Mouse (Mus musculus): ENCODE measurements around the gene Krt26. TPM values are rescaled to one million over a fixed set of nuclear protein-coding genes. Genes with fewer than 3 reads are reported as not detected.

The Krt26 gene
- polyA plus RNA-seq (2012; rRNA removed; ENCODE audit: low replicate concordance), result not detected in 2 replicates

GRCm38 (mm10) chr11:99337866-99338265, at the start of gene Krt26:
Gene Krt26 (minus strand): TSS chr11:99337966.

GRCm38 (mm10) chr11:99374803-99375202, 37.0 kb upstream of the Krt26 start, which contains the start of gene Krt28:
Gene Krt28 (minus strand): TSS chr11:99374903.

GRCm38 (mm10) chr11:99351004-99351403, 13.2 kb upstream of the Krt26 start, which contains the start of gene Krt27:
Gene Krt27 (minus strand): TSS chr11:99351104.

DNA sequence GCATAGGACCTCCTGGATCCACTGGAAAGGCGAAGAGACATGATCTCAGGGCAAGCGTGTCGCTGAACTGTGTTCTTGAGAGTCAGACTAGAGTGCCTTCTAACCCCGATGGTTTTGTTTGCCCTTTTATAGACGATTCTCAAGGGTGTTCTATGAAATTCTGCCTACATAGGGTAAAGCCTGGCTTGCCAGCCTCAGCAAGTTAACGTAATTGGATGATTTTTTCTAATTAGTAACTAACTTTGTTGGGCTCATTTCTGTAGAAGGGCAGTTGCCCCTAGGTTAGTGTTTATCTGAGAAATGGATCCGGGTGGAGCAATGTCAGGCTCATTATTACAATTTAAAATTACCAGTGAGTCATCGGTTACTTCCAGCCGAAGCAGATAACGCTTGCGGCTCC, 14.9 kb downstream of the Krt26 start, which contains the start of gene Krt25:
Gene Krt25 (minus strand): TSS at position 101 of the 400 bp plus-strand sequence.

GRCm38 (mm10) chr11:99284833-99285312, 52.9 kb downstream of the Krt26 start, which contains the start of gene Krt24:
Gene Krt24 (minus strand): TSS chr11:99285262.

Other genes starting within 250 kb of the Krt26 start
- 2.4 and 10.1 TPM in 2 replicates for gene Tns4, start 248.7 kb downstream of the Krt26 start, polyA plus RNA-seq (2012; rRNA removed; ENCODE audit: low replicate concordance)
- gene Ccr7, start 182.9 kb downstream of the Krt26 start, polyA plus RNA-seq (2012; rRNA removed; ENCODE audit: low replicate concordance), result 2.8 and 3.1 TPM in 2 replicates
- 17.4 and 34.5 TPM in 2 replicates for gene Smarce1, start 106.9 kb downstream of the Krt26 start, polyA plus RNA-seq (2012; rRNA removed; ENCODE audit: low replicate concordance)
- gene Krt222, start 93.9 kb downstream of the Krt26 start, polyA plus RNA-seq (2012; rRNA removed; ENCODE audit: low replicate concordance), result 0.57 and 2.1 TPM in 2 replicates
- not detected in 2 replicates for gene Krt24, start 52.7 kb downstream of the Krt26 start, polyA plus RNA-seq (2012; rRNA removed; ENCODE audit: low replicate concordance)
- gene Krt25, start 15.0 kb downstream of the Krt26 start, polyA plus RNA-seq (2012; rRNA removed; ENCODE audit: low replicate concordance), result 0.45 TPM in 1 of 2 replicates, not detected in the other
- gene Krt27, start 13.1 kb upstream of the Krt26 start, polyA plus RNA-seq (2012; rRNA removed; ENCODE audit: low replicate concordance), result not detected in 2 replicates
- 0.09 and 0.12 TPM in 2 replicates for gene Krt28, start 36.9 kb upstream of the Krt26 start, polyA plus RNA-seq (2012; rRNA removed; ENCODE audit: low replicate concordance)
- gene Krt10, start 51.4 kb upstream of the Krt26 start, polyA plus RNA-seq (2012; rRNA removed; ENCODE audit: low replicate concordance), result 0.95 and 1.5 TPM in 2 replicates
- 0.48 TPM in 1 of 2 replicates, not detected in the other for gene Krt12, start 84.3 kb upstream of the Krt26 start, polyA plus RNA-seq (2012; rRNA removed; ENCODE audit: low replicate concordance)
- gene Krt20, start 100.2 kb upstream of the Krt26 start, polyA plus RNA-seq (2012; rRNA removed; ENCODE audit: low replicate concordance), result 0.21 and 0.69 TPM in 2 replicates
- gene Krt23, start 155.2 kb upstream of the Krt26 start, polyA plus RNA-seq (2012; rRNA removed; ENCODE audit: low replicate concordance), result 7.2 TPM in 1 of 2 replicates, not detected in the other
- gene Krt39, start 183.4 kb upstream of the Krt26 start, polyA plus RNA-seq (2012; rRNA removed; ENCODE audit: low replicate concordance), result 0.33 TPM in 1 of 2 replicates, not detected in the other
- not detected in 2 replicates for gene Krt40, start 205.2 kb upstream of the Krt26 start, polyA plus RNA-seq (2012; rRNA removed; ENCODE audit: low replicate concordance)
- gene Krtap3-3, start 212.9 kb upstream of the Krt26 start, polyA plus RNA-seq (2012; rRNA removed; ENCODE audit: low replicate concordance), result not detected in 2 replicates
- gene Krtap3-2, start 218.9 kb upstream of the Krt26 start, polyA plus RNA-seq (2012; rRNA removed; ENCODE audit: low replicate concordance), result not detected in 2 replicates
- not detected in 2 replicates for gene Gm11939, start 221.5 kb upstream of the Krt26 start, polyA plus RNA-seq (2012; rRNA removed; ENCODE audit: low replicate concordance)
- not detected in 2 replicates for gene Krtap3-1, start 228.7 kb upstream of the Krt26 start, polyA plus RNA-seq (2012; rRNA removed; ENCODE audit: low replicate concordance)
- gene Krtap1-5, start 243.1 kb upstream of the Krt26 start, polyA plus RNA-seq (2012; rRNA removed; ENCODE audit: low replicate concordance), result not detected in 2 replicates
- not detected in 2 replicates for gene Krtap1-4, start 245.7 kb upstream of the Krt26 start, polyA plus RNA-seq (2012; rRNA removed; ENCODE audit: low replicate concordance)